Mouse (Mus musculus): ENCODE measurements around the gene Dnaja4. TPM values are rescaled to one million over a fixed set of nuclear protein-coding genes. Genes with fewer than 3 reads are reported as not detected.

The Dnaja4 gene
- polyA plus RNA-seq (2016; fragmentation: Nextera tagmentation; extraction: Ambion mirVana), result 5.6 and 6.9 TPM in 2 replicates

- H3K4me3 ChIP-seq (replicated peaks), result peak within 1 kb of the TSS; percentile 70
- ATAC-seq (ENCODE audit: insufficient number of reproducible peaks, insufficient read depth, low FRiP score, low TSS enrichment, low read depth), result no peak; the same call in 1 of the 2 replicates
- H3K4me1 ChIP-seq (replicated peaks), result peaks cover 10% of the 10 kb centered on the region; the same call in 1 of the 2 replicates
- peak within 1 kb of the TSS; percentile 91 for H3K4me2 ChIP-seq
- H3K36me3 ChIP-seq, result no peaks in the 10 kb centered on the region
- H3K9me3 ChIP-seq, result no peaks in the 10 kb centered on the region
- H3K27me3 ChIP-seq, result peaks cover 60% of the 10 kb centered on the region
- WGBS, result 60% methylated on average over 17 of the region's 17 CpGs
- H3K27ac ChIP-seq, result 0 out of 2 replicates have a peak within 1 kb of the TSS, but pooled peaks have one; percentile 23
- peak within 1 kb of the TSS; percentile 84 for H3K9ac ChIP-seq (replicated peaks)
These were observed at the start of gene Dnaja4 for GRCm38 (mm10) chr9:54698318-54699086. Gene Dnaja4, plus strand, starts transcription at chr9:54698873.

- H3K27me3 ChIP-seq, result no peaks in the 10 kb centered on the region
- WGBS, result 91% methylated on average over 1 of the region's 1 CpGs
- no peak for ATAC-seq (ENCODE audit: insufficient number of reproducible peaks, insufficient read depth, low FRiP score, low TSS enrichment, low read depth)
- H3K9me3 ChIP-seq, result no peaks in the 10 kb centered on the region
- H3K4me2 ChIP-seq, result no peak overlapping the region
- H3K4me3 ChIP-seq (replicated peaks), result no peak overlapping the region
- no peaks in the 10 kb centered on the region for H3K4me1 ChIP-seq (replicated peaks)
- H3K36me3 ChIP-seq, result no peaks in the 10 kb centered on the region
- no peak overlapping the region for H3K9ac ChIP-seq (replicated peaks)
- H3K27ac ChIP-seq, result no peak overlapping the region
These were observed 49.3 kb upstream of the Dnaja4 start for GRCm38 (mm10) chr9:54649360-54649759.

GRCm38 (mm10) chr9:54652778-54653177 is 45.9 kb upstream of the Dnaja4 start:
- WGBS, result 84% methylated on average over 2 of the region's 2 CpGs
- Histone ChIP-seq H3K9ac (replicated peaks) (no peak overlapping the region), H3K4me3 (replicated peaks) (no peak overlapping the region), H3K27ac (no peak overlapping the region), H3K27me3 (no peaks in the 10 kb centered on the region), H3K9me3 (no peaks in the 10 kb centered on the region), H3K36me3 (no peaks in the 10 kb centered on the region), H3K4me2 (no peak overlapping the region), H3K4me1 (replicated peaks) (no peaks in the 10 kb centered on the region)
- no peak for ATAC-seq (ENCODE audit: insufficient number of reproducible peaks, insufficient read depth, low FRiP score, low TSS enrichment, low read depth)

- WGBS, result 83% methylated on average over 2 of the region's 2 CpGs
- no peak overlapping the region for H3K4me2 ChIP-seq
These were observed 42.8 kb upstream of the Dnaja4 start for GRCm38 (mm10) chr9:54655846-54656245.

GRCm38 (mm10) chr9:54656402-54656801 is 42.3 kb upstream of the Dnaja4 start:
- WGBS, result 90% methylated on average over 6 of the region's 6 CpGs
- no peak overlapping the region for H3K27ac ChIP-seq
- H3K4me2 ChIP-seq, result no peak overlapping the region
- ATAC-seq (ENCODE audit: insufficient number of reproducible peaks, insufficient read depth, low FRiP score, low TSS enrichment, low read depth), result no peak
- H3K4me3 ChIP-seq (replicated peaks), result no peak overlapping the region
- H3K36me3 ChIP-seq, result no peaks in the 10 kb centered on the region
- no peaks in the 10 kb centered on the region for H3K27me3 ChIP-seq
- H3K9ac ChIP-seq (replicated peaks), result no peak overlapping the region
- H3K9me3 ChIP-seq, result no peaks in the 10 kb centered on the region
- peaks cover 1% of the 10 kb centered on the region for H3K4me1 ChIP-seq (replicated peaks)

More at GRCm38 (mm10) chr9:54655846-54656245, 42.8 kb upstream of the Dnaja4 start:
- H3K9ac ChIP-seq (replicated peaks), result no peak overlapping the region
- H3K4me3 ChIP-seq (replicated peaks), result no peak overlapping the region
- no peaks in the 10 kb centered on the region for H3K36me3 ChIP-seq
- H3K27me3 ChIP-seq, result no peaks in the 10 kb centered on the region
- H3K9me3 ChIP-seq, result no peaks in the 10 kb centered on the region
- no peak overlapping the region for H3K27ac ChIP-seq
- H3K4me1 ChIP-seq (replicated peaks), result no peaks in the 10 kb centered on the region
- no peak for ATAC-seq (ENCODE audit: insufficient number of reproducible peaks, insufficient read depth, low FRiP score, low TSS enrichment, low read depth)

- H3K27me3 ChIP-seq, result no peaks in the 10 kb centered on the region
- H3K4me3 ChIP-seq (replicated peaks), result no peak overlapping the region
- peaks cover 10% of the 10 kb centered on the region for H3K4me1 ChIP-seq (replicated peaks)
- H3K36me3 ChIP-seq, result no peaks in the 10 kb centered on the region
- no peaks in the 10 kb centered on the region for H3K9me3 ChIP-seq
- H3K27ac ChIP-seq, result no peak overlapping the region
- no peak for ATAC-seq (ENCODE audit: insufficient number of reproducible peaks, insufficient read depth, low FRiP score, low TSS enrichment, low read depth)
- no peak overlapping the region for H3K9ac ChIP-seq (replicated peaks)
- H3K4me2 ChIP-seq, result no peak overlapping the region
- WGBS, result 79% methylated on average over 6 of the region's 6 CpGs
These were observed 39.9 kb upstream of the Dnaja4 start for GRCm38 (mm10) chr9:54658773-54659172.

- Histone ChIP-seq H3K9ac (replicated peaks) (no peak within 1 kb of the TSS), H3K4me3 (replicated peaks) (no peak within 1 kb of the TSS), H3K27me3 (no peaks in the 10 kb centered on the region), H3K36me3 (no peaks in the 10 kb centered on the region), H3K4me2 (no peak within 1 kb of the TSS), H3K4me1 (replicated peaks) (peaks cover 10% of the 10 kb centered on the region), H3K27ac (no peak within 1 kb of the TSS), H3K9me3 (no peaks in the 10 kb centered on the region)
- WGBS, result 27% methylated on average over 10 of the region's 10 CpGs
- ATAC-seq (ENCODE audit: insufficient number of reproducible peaks, insufficient read depth, low FRiP score, low TSS enrichment, low read depth), result no peak
These were observed 36.9 kb upstream of the Dnaja4 start, which contains the start of gene Acsbg1 for GRCm38 (mm10) chr9:54661605-54662377. Gene Acsbg1, minus strand, starts transcription at chr9:54661870.

GRCm38 (mm10) chr9:54664358-54664757 is 34.3 kb upstream of the Dnaja4 start:
- Histone ChIP-seq H3K9me3 (no peaks in the 10 kb centered on the region), H3K27ac (no peak overlapping the region), H3K4me2 (no peak overlapping the region), H3K27me3 (no peaks in the 10 kb centered on the region), H3K4me3 (replicated peaks) (no peak overlapping the region), H3K4me1 (replicated peaks) (peaks cover 10% of the 10 kb centered on the region), H3K36me3 (no peaks in the 10 kb centered on the region), H3K9ac (replicated peaks) (no peak overlapping the region)
- no peak for ATAC-seq (ENCODE audit: insufficient number of reproducible peaks, insufficient read depth, low FRiP score, low TSS enrichment, low read depth)
- WGBS, result 83% methylated on average over 9 of the region's 9 CpGs

- 90% methylated on average over 3 of the region's 3 CpGs for WGBS
These were observed 32.6 kb upstream of the Dnaja4 start for GRCm38 (mm10) chr9:54666116-54666515.

GRCm38 (mm10) chr9:54668455-54668854 is 30.2 kb upstream of the Dnaja4 start:
- H3K4me3 ChIP-seq (replicated peaks), result no peak overlapping the region
- no peak overlapping the region for H3K9ac ChIP-seq (replicated peaks)
- H3K4me1 ChIP-seq (replicated peaks), result no peaks in the 10 kb centered on the region
- no peak overlapping the region for H3K27ac ChIP-seq
- H3K4me2 ChIP-seq, result no peak overlapping the region
- WGBS, result 68% methylated on average over 4 of the region's 4 CpGs
- no peaks in the 10 kb centered on the region for H3K27me3 ChIP-seq
- no peak for ATAC-seq (ENCODE audit: insufficient number of reproducible peaks, insufficient read depth, low FRiP score, low TSS enrichment, low read depth)
- H3K36me3 ChIP-seq, result no peaks in the 10 kb centered on the region
- no peaks in the 10 kb centered on the region for H3K9me3 ChIP-seq

More at GRCm38 (mm10) chr9:54666116-54666515, 32.6 kb upstream of the Dnaja4 start:
- Histone ChIP-seq H3K4me1 (replicated peaks) (peaks cover 10% of the 10 kb centered on the region), H3K27me3 (no peaks in the 10 kb centered on the region), H3K27ac (no peak overlapping the region), H3K36me3 (no peaks in the 10 kb centered on the region), H3K4me3 (replicated peaks) (no peak overlapping the region), H3K9ac (replicated peaks) (no peak overlapping the region), H3K9me3 (no peaks in the 10 kb centered on the region), H3K4me2 (no peak overlapping the region)
- no peak for ATAC-seq (ENCODE audit: insufficient number of reproducible peaks, insufficient read depth, low FRiP score, low TSS enrichment, low read depth)

- no peaks in the 10 kb centered on the region for H3K9me3 ChIP-seq
- no peak overlapping the region for H3K27ac ChIP-seq
- no peak overlapping the region for H3K4me3 ChIP-seq (replicated peaks)
- no peak overlapping the region for H3K9ac ChIP-seq (replicated peaks)
- no peak overlapping the region for H3K4me2 ChIP-seq
- no peak for ATAC-seq (ENCODE audit: insufficient number of reproducible peaks, insufficient read depth, low FRiP score, low TSS enrichment, low read depth)
- 84% methylated on average over 3 of the region's 3 CpGs for WGBS
- no peaks in the 10 kb centered on the region for H3K27me3 ChIP-seq
- no peaks in the 10 kb centered on the region for H3K36me3 ChIP-seq
- H3K4me1 ChIP-seq (replicated peaks), result no peaks in the 10 kb centered on the region
These were observed 26.7 kb upstream of the Dnaja4 start for GRCm38 (mm10) chr9:54671962-54672361.
